Mouse (Mus musculus): ENCODE measurements around the gene Ddx19a. TPM values are rescaled to one million over a fixed set of nuclear protein-coding genes. Genes with fewer than 3 reads are reported as not detected.
"Not testable (repeated sequence)": the region's sequence is repeated elsewhere in the genome, so short reads cannot be mapped to it uniquely, and the experiment has no call there.

Gene Ddx19a
- total RNA-seq, 2 experiments from 2014 or later = 24.2 to 27.0 TPM

DNA sequence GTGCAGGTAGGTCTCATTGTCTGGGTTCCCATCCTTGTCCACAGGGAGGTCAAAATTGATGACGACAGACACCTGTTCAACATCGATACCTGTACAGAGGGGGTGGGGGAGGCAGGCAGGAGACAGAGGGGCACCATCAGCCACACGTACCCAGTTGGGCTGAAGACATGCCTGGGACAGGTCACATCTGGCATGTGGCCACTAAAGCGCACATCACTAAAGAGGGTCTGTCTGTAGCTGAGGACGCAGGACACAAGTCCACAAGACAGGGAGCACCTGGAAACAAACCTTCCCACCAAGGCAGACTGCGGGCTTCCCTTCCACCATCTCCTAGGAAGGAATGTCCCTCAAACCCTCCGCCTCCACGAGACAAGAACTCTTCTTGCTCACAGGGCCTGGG is 21.1 kb downstream of the Ddx19a start:
- not testable (repeated sequence) for DNase-seq

DNA sequence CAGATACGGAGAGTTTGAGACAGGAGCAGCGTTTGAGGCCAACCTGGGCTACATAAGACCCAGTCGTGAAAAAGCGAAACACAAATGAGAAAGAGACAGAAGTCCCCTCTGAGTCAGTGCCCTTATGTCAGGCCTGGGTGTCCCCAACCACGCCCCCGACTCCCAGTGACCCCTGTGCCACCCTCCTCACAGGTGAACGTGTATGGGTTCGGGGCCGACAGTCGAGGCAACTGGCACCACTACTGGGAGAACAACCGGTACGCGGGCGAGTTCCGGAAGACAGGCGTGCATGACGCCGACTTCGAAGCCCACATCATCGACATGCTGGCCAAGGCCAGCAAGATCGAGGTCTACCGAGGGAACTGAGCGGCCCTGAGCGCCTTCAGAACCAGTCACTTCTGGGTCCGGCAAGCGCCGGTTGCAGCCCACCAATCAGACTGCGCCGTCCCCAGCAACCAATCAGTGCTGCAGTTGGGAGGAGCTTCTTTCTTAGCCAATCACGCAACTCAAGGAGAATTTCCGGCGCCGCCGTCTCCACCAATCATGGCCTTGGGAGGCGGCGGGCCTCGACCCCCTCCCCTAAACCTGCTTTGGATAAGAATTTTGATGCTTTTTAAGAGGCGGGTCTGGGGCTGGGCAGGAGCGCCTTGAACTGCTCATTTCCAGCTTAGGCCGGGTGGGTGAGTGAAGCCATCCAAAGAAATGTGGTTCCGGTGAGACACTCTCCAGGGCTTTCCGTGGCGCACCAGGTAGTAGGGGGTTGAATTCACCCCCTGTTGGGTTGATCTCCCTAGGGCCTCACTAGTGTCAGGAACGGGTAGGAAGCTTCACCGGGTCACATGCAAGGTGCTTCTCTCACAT is 27.5 kb downstream of the Ddx19a start:
- DNase-seq = peak; percentile 86

DNA sequence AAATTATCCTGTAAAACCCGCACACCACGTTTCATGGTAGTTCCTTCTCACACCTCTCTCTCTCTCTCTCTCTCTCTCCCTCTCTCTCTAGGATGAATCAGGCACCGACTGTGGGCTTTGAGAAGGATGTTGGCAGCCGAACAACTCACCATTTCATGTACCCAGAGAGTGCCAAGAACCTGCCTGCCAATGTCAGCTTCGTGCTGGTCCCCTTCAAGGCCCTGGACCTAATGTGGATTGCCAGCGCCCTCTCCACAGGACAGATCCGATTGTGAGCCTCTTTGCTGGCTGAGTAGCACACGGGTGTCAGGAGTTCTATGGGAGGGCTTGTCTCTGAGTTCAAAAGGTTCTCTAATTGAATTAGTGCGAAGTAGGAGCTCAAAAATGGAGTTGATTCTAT is 30.3 kb downstream of the Ddx19a start:
- no peak for DNase-seq

DNA sequence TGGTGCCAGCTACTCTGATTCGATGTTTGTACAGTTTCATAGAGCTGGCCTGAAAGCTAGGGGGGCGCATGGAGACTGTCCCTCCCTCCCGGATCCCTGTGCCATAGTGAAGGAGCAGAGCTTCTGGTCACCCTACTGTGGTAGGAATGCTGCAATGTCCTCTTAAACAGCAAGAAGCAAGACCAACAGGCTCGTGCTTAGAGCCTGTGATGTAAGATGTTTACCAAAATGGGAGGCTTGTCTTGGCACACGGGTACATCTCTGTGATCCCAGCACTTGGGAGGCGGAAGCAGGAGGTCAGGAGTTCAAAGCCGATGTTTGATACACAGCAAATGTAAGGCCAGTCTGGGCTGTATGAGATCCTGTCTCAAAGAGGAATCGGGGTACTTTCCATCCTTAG is 31.0 kb downstream of the Ddx19a start:
- DNase-seq = no peak

DNA sequence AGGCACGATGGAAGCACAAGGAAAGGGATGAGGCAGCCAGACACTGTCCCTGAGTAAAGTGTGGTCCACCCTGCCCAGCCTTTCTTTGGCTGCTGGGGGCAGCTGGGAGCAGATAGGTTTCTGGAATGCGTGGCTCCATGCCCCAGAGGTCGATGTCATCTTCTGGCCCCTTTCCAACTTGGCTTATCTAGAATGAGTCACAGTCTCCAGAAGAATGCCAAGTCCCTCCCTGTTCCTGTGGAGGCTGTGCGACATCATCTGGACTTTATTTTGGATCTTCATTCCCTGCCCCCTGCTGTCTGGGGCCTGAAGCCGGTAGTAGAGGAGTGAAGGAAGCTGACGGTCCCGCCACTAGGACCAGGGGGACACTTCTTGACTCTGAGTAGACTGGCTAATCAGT is 32.0 kb downstream of the Ddx19a start:
- DNase-seq = peak; percentile 72

DNA sequence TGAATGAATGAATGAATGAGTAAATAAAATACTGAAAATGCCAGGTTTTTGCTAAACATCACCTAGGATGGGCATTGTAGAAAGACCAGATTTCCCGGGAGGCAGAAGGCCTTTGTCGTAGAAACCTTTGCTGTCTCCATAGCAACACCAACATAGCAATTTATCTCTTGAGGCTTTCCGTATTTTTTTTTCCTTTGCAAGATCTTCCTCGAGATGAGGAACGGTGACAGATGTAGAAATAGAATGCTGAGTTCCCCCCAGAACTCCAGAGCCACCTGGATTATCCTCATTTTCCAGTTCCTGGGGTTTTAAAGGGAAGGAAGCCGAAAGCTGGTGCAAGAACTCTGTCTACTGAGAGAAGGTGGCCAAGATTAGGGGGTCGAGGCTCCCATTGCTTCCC is 32.9 kb downstream of the Ddx19a start:
- DNase-seq = no peak

DNA sequence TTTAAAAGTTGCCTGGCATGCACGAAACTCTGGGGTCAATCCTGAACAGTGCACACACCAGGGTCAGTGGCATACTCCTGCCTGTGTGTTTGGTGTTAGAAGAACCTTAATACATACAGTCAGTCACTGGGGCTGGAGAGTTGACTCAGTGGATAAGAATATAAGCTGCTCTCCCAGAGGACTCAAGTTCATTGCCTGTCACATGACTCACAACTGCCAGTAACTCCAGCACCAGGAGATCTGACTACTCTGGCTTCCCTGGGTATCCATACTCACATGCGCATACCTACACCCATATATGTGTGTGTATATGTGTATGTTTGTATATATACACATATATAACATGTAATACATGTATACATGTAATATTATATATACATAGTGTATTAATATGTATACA is 34.5 kb downstream of the Ddx19a start:
- DNase-seq = no peak

DNA sequence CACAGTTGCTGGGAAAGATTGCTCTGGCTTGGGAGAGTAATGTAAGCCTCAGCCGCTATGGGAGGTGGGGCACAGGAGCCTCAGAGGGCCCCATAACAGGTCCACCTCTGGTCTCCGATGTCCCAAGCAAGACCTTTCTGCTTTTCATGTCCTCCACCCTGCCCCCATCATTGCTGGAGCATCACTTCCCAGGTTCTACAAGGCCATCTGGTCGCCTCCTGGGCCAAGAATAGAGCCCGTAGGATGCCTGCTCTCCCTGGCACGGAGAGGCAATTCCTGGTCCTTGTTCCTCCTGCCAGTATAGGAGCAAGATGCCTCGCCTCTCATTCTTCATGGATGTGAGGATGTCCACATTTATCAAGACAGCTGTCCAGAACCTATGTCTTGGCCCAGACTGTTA is 37.7 kb downstream of the Ddx19a start:
- DNase-seq = no peak

DNA sequence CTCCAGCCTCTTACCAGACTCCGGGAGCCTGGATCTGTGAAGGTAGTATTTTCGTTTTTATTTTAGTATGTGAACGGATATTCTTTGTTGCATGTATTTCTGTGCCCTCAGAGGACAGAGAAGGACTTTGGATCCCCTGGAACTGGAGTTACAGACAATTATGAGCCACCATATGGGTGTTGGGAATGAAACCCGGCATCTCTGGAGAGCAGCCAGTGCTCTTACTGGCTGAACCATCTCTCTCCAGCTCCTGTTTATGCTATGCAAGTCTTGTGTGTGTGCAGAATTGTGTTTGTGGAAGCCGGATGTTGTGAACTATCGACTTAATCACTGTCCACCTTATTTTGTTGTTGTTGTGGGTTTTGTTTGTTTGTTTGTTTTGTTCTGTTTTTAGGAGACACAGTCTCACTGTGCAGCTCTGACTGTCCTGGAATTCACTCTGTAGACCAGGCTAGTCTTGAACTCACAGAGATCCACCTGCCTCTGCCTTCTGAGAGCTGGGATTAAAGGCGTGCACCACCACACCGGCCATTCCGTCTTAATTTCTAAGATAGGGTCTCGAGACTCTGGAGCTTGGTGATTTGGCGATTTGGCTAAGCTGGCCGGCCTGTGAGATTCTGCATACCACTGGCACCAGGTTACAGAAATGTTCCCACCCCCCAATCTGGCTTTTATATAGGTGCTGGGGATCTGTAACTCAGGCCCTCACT is 38.4 kb downstream of the Ddx19a start:
- DNase-seq = no peak

DNA sequence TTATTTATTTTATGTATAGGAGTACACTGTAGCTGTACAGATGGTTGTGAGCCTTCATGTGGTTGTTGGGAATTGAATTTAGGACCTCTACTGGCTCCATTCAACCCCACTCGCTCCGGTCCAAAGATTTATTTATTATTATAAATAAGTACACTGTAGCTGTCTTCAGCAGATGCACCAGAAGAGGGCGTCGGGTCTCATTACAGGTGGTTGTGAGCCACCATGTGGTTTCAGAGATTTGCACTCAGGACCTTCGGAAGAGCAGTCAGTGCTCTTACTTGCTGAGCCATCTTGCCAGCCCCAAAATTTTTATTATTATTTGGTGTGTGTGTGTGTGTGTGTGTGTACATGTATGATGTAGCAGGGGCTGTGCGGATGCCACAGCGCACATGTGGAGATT is 39.0 kb downstream of the Ddx19a start:
- not testable (repeated sequence) for DNase-seq

DNA sequence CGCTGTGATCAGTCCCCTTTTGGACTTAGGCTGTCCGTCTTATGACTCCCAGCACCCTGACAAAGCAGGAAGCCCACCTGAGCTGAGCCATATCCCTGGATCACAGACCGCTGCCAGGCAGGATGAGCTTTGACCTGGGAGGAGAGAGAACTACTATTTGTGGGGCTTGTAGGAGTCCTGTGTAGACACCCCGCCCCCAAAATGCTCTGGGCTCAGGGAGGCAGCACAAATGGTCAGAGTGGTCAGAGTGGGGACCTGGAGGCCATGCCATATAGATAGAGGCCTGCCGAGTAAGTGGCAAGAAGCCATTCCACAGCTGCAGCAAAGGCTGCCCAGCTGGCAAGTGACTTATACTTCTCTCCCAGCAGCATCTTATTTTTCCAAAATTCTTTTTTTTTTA is 39.5 kb downstream of the Ddx19a start:
- no peak for DNase-seq

DNA sequence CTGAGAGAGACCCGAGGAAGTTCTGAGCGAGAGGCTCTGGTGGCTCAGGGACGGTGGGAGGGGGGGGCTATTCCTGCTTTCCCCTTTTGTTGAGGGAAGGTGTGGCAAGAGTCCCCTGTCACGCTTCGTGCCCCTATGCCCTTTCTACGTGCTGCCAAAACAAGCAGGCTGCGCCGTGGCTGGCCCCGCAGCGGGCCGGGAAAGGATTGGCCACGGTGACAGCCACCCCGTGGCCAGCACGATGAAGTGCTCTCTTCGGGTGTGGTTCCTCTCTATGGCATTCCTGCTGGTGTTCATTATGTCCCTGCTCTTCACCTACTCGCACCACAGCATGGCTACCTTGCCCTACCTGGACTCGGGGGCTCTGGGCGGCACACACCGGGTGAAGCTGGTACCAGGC is 40.1 kb downstream of the Ddx19a start:
- no peak for DNase-seq

DNA sequence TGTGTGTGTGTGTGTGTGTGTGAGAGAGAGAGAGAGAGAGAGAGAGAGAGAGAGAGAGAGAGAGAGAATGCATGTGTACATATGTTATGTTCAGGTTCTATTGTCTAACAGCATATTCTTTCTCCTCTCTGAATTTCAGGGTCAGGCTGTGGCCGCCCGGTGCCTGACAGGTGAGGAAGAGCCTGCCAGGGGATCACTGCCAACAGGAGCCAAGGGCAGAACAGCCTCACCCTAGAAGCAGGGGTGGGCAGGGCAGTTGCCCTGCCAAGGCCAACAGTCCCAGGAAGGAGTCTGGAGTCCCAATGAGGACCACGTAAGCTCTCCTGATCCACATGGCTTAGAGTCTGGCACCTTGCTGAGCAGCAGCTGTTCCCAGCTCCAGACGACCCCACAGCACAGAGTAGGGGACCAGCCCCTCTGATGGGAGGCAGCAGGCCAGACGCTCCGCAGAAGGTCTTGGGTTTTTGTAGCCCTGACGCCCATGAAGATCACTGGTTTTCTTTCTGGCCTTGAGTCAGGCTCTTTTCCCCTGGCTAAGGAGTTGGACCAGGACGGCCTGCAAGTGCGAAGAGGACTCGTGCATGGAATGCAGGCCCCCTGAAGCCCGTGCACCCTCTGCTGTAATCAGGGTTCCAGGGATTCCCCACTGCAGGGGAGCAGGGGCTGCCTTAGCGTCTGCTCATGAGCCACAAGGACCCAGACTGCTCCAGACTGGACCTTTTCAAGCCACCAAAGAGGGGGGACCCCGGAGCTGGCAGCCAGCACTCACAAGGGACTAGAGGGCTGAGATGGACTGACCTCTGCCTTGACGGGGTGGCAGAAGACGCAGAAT is 40.8 kb downstream of the Ddx19a start:
- DNase-seq = no peak

DNA sequence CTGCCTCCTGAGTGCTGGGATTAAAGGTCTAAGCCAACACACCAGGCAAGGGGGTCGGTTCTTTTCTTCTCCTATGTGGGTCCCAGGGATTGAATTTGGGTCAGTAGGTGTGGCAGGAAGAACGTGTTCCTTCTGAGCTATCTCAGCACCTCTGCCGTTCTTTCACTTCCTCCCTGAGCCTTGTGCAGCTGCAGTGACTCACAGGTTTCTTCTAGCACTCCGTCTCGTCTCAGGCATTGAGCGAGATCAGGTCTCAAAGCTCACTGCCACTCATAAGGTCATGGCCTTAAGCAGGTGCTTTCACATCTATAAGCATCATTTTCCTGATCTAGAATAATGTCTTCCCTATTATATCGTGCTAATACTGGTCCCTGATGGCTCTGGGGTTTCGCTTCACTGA is 42.8 kb downstream of the Ddx19a start:
- no peak for DNase-seq

DNA sequence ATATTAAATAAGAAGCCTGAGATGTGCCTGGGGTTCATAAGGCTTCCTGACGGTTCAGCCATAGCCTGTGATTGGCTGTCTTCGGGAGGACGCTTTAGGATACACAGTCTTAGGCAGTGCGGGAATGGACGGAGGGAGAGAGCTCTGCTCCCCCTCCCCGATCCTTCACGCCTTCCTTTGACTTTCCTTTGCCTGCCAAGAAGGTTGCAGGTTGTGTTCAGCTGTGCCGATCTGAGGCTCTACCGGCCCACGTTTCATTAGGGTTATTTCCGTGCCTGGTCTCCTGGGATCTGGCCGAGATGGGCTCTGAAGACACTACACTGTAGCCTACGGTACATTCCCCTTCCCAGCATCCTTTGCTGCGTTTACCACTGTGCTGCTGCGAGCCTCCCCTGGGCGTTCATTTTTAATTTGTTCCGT is 47.5 kb downstream of the Ddx19a start:
- DNase-seq = peak; percentile 56

DNA sequence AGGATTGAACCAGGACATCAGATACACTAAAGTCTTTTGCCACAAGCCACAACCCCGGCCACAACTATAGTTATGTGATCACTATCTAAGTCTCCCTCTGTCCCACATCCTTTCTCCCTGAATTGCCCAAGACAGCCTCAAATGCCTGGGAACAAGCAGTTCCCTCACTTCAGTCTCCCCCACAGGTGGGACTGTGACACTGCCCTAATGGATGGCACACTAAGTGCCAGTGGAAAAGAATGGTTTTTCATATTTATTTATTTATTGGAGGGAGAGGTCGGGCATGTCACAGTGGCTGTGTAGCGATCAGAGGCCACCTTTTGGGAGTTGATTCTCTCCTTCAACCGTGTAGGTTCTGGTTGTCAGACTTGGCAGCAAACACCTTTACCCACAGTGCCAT is 51.9 kb downstream of the Ddx19a start:
- DNase-seq = no peak

DNA sequence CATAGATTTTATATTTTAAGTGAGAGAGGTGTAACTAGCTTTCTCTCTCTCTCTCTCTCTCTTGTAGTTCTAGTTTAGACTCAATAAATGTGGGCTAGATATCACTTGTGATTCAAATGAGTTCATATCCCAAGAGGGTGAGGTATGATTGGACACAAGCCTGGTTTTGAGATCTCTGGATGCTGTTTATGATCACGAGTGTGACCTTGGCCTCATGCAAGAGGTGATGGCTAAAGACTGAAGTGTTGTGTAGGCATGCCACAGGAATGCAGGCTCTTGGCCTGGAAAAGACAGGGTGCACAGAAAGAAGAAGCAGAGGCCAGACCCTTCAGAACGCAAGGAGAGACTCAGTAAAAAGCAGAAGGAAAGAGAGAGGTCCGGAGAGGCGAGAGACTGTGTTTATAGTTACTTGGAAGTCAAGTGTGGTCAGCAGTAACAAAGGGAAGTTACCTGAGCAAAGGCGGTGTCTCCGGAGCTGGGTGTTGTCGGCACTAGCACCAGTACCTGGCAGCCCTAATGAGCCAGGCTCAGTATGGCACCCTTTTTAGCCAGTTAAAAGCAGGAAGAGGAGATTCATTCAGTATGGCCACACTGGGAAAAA is 53.2 kb downstream of the Ddx19a start:
- no peak for DNase-seq

DNA sequence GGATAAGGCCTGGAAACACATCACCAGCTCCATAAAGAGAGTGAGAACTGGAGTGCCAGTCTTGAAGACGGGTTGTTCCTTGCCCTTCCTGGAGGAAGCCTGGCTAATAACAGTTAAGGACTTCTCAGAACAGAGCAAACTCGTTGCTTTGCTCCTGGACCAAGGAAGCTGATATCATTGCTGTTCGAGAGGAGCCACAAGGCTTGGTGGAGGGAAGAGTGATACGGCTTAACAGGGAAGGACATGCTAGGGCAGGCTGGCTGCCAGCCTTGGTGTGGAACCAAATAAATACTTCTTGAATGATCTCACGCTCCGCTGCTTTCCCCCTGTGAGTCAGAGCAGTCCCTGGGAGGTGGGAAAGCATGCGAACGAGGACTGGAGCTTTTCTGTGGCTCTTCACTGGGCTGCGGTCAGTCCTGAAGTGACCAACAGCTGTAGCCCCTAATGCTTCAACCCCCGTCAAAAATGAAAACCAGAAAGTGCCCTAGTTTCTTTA is 56.1 kb downstream of the Ddx19a start:
- DNase-seq = peak; percentile 87

DNA sequence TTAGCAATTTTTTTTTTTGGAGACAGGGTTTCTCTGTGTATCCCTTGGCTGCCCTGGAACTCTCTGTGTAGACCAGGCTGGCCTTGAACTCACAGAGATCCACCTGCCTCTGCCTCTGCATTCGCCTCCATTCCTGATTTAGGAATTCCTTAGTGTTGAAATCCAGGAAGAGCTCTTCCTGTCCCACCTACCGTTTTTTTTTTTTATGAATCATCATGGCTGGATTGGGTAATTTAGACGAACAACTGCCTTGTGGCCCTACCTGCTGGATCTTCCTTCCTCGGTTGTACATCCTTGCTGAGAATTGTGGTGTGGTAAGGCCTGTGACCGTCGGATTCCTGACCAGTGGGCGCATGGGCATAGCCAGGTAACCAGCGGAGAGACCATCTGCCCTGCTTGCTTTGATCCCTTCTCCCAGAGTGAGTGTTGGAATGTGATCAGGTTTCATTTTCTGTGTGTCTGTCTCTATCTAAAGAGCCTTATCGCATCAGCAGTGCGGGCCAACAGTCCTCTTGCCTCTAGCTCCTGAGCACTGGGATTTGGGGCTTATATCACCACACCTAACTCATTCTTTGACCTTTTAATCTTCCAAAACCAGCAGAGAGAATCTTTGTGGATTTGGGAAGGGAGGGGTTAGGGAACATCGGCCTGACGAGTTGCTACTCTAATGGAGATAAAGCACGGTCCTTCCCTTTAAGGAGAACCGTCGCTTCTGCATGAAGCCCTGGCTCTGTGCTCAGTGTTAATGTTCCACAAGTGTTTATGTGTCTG is 56.7 kb downstream of the Ddx19a start:
- no peak for DNase-seq

DNA sequence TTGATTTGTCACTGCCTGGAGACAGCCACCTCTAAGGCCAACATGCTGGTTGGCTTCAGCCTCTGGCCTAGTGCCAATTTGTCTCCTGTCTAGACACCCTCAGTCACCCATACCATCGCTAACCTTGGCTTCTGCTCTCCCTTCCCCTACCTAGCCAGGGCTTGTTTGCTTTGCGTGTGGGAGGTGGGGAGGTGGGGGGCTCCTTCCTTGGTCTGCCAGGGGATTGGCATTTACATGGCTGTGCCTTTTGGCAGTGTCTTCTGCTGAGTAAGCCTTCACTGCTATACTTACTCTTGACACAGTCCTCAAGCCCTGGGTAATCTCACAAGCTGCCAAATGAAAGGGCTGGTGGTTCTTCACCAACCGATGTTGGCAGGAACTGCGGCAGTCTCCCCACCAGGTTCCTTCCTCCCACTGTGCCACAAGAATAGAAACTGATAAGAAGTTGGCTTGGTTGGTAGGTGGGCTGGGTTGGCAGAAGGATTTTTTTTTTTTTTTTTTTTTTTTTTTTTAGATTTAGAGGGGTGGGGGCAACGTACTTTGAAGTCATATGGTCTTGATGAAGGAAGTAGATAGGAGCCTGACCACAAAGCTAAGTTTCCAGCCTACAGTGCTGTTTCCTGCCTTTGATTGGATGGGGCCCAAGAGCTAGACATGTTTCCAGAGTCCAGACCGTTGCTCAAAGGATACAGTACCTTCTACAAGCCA is 58.6 kb downstream of the Ddx19a start:
- peak; percentile 66 for DNase-seq

DNA sequence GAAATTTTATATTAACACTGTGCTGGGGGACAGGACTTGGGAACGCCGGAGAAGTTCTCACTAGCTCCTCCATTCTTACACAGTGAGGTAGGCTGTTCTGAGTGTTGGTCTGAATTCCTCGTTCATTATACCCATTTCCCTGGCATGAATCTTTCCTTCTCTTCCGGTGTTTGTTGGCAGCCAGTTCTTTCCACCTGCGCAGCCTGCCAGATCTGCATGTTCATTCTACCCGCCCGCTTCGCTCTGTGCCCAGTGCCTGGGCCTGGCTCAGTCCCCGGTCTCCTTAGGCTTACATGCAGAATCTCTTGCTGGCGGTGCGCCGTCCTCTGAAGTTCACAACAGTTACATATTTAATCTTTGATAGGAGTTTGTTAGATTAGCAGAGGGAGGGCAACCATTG is 61.4 kb downstream of the Ddx19a start:
- peak; percentile 64 for DNase-seq

Data from gastrocnemius, postnatal 25 days (tissue).